Mouse (Mus musculus) embryonic facial prominence, embryonic 15.5 days (tissue): Measurements from ENCODE around the gene Sbf2. TPM values are rescaled to one million over a fixed set of nuclear protein-coding genes. Genes with fewer than 3 reads are reported as not detected.
A peak's percentile ranks its signal among the peaks of the same experiment; 100 is the strongest.

Experiments used
- ATAC-seq: fragments of 200-750 bp; cut with Nextera tagmentation; 2 replicates; pipeline ENCODE4 v1.8.0; 2017; ENCODE audit warnings: low read depth, moderate TSS enrichment; ENCODE audit not compliant: insufficient number of reproducible peaks, low FRiP score, low TSS enrichment
- H3K27ac ChIP-seq: fragments of 300-500 bp; sonication (generic); replicated peaks from 2 replicates; pipeline ENCODE4 v1.5.1; 2015; ENCODE audit warnings: mild to moderate bottlenecking, inconsistent platforms
- H3K27me3 ChIP-seq: fragments of 300-500 bp; sonication (generic); 2 replicates; pipeline ENCODE4 v1.6.1; 2015; ENCODE audit warnings: inconsistent platforms
- H3K36me3 ChIP-seq: fragments of 300-500 bp; sonication (generic); 2 replicates; pipeline ENCODE4 v1.6.1; 2015; ENCODE audit warnings: mild to moderate bottlenecking, inconsistent platforms
- H3K4me1 ChIP-seq: fragments of 300-500 bp; sonication (generic); 2 replicates; pipeline ENCODE4 v1.6.1; 2015; ENCODE audit warnings: inconsistent platforms
- H3K4me2 ChIP-seq: fragments of 300-500 bp; sonication (generic); replicated peaks from 2 replicates; pipeline ENCODE4 v1.6.1; 2015; ENCODE audit warnings: mild to moderate bottlenecking, inconsistent platforms
- H3K4me3 ChIP-seq: fragments of 300-500 bp; sonication (generic); replicated peaks from 2 replicates; pipeline ENCODE4 v1.5.1; 2015; ENCODE audit warnings: mild to moderate bottlenecking, inconsistent platforms
- H3K9ac ChIP-seq: fragments of 300-500 bp; sonication (generic); 2 replicates; pipeline ENCODE4 v1.6.1; 2015; ENCODE audit warnings: inconsistent platforms
- H3K9me3 ChIP-seq: fragments of 300-500 bp; sonication (generic); replicated peaks from 2 replicates; pipeline ENCODE4 v1.6.1; 2016; ENCODE audit warnings: inconsistent platforms
- WGBS: fragments of 180-500 bp; shearing (Covaris S2); methylation state at CpG from one replicate; pipeline ENCODE4 v1.1.7; 2015; 5-methylcytosine and 5-hydroxymethylcytosine counted together
- polyA plus RNA-seq: library from polyadenylated mRNA; unstranded; fragments of >200 nt; fragmentation: Nextera tagmentation; extraction: Ambion mirVana; gene quantifications from 2 replicates; pipeline ENCODE4 v1.2.1, GENCODE M21; 2015

Gene Sbf2
- 27.7 and 28.4 TPM in 2 replicates for polyA plus RNA-seq

DNA sequence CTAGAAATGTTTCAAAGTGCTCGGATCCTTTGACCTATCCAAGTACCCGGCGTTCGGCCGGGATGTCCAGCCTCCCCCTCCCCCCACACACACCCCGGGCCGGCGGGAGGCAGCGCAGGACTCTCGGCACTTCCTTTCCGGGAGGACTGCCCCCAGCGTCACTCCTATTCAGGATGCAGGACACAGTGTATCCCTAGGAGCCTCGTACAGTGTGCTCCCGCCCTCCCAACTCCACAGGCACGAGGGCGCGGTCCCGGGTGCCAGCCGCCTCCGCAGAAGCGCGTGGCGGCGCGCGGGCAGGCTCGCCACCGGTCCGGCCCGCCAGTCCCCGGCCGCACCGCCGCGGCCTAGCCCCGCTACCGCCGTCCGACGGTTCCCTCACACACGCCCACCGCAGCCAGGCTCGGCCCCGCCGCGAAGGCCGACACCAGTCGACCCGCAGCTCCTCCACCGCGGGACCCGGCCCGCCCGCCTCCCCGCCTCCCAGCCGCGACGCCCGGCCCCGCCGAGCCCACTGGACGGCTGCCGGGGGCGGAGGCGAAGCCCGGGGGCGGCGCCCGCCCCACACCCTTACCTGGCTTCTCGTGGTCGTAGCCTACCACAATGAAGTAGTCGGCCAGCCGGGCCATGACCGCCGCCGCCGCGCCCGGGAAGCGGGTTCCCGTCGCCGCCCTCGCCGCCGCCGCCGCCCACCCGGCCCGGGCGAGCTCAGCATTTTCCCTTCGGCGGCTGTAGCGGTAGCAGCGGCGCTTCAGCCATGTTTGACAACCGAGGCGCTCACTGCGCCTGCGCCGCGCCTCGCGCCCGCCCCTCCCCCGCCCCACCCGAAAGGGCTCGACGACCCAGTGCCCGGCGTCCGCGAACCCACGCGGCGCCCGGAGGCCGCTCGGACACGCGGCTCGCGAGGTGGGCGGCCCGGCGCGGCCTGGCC, at the start of gene Sbf2:
Sbf2 (minus strand) TSS at position 790 of the 931 bp plus-strand sequence.
- Histone ChIP-seq H3K4me3 (peak within 1 kb of the TSS; percentile 84), H3K27me3 (no peaks in the 10 kb centered on the region; the same call in 1 of the 2 replicates), H3K27ac (peak within 1 kb of the TSS; percentile 98), H3K36me3 (no peaks in the 10 kb centered on the region), H3K9me3 (no peaks in the 10 kb centered on the region), H3K4me1 (peaks cover 24% of the 10 kb centered on the region), H3K9ac (peak within 1 kb of the TSS; percentile 86), H3K4me2 (peak within 1 kb of the TSS; percentile 85)
- ATAC-seq = peak; percentile 92
- WGBS = under 1% methylated on average over 123 of the region's 127 CpGs

DNA sequence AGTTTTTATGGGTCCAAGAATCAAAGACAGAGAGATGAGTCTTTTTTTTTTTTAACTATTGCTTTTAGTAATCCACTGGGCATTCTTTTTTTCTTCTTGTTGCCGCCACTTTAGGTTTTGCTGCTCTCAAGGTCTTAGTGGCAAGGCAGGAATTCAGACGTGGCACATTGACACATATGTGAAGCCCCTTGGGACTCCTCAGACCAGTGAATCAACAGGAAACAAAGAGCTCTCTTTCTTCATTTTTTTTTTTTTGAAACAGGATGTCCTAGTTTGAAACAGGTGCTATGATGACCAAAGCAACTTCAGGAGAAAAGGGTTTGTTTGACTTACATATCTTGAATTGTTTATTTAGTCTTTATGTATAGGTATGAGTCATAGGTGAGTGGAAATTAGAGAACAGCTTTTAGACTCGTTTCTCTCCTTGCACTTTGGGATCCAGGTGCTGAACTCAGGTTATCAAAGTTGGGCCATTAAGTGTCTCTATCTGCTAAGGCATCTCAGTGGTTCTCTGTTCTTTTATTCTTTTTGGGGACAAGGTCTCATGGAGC, 43.7 kb upstream of the Sbf2 start:
- Histone ChIP-seq H3K27me3 (no peaks in the 10 kb centered on the region), H3K4me2 (no peak overlapping the region), H3K27ac (no peak overlapping the region), H3K9me3 (no peaks in the 10 kb centered on the region), H3K4me1 (no peaks in the 10 kb centered on the region), H3K36me3 (no peaks in the 10 kb centered on the region), H3K4me3 (no peak overlapping the region), H3K9ac (no peak overlapping the region)
- no peak for ATAC-seq
- 37% methylated on average over 3 of the region's 3 CpGs for WGBS

DNA sequence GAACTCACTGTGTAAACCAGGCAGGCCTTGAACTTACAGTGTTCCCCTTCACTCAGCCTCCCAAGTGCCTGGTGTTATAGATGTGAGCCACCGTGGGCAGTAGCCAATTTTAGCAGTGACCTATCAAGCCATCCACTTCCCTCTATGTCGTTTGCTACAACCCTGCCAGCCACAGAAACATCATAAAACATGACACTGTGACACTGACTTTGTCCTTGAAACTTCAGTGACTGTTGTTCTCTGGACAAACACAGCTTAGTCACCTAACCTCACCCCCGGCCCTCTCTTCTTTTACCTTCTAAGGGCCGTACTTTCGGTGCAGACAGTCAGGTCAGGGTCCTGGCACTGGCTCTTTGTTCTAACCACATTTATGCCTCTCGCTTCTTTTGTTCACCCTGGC, 41.2 kb upstream of the Sbf2 start:
- Histone ChIP-seq H3K36me3 (no peaks in the 10 kb centered on the region), H3K4me2 (no peak overlapping the region), H3K9ac (no peak overlapping the region), H3K4me1 (no peaks in the 10 kb centered on the region), H3K27me3 (no peaks in the 10 kb centered on the region), H3K9me3 (no peaks in the 10 kb centered on the region), H3K27ac (no peak overlapping the region), H3K4me3 (no peak overlapping the region)
- whole genome bisulfite sequencing = 71% methylated on average over 6 of the region's 6 CpGs
- ATAC-seq = no peak

DNA sequence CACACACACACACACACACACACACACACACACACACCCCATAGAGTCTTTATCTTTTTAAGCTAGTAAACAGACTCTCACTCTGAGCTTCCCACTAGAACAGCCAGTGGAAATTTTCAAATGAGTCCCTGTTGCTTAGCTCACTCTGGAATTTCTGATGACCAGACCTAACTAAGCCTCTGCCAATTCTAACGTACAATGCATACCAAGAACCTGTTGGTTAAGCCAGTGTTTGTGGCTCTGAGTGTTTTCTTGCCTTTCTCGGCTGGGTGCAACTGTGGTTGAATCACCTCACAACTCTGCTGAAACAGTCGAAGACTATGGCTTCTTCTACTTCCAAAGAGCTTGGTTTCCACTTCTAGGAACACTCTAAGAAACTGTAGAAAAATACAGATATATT, 40.5 kb upstream of the Sbf2 start:
- 58% methylated on average over 3 of the region's 3 CpGs for WGBS
- H3K9ac ChIP-seq = no peak overlapping the region
- H3K4me3 ChIP-seq = no peak overlapping the region
- H3K9me3 ChIP-seq = no peaks in the 10 kb centered on the region
- ATAC-seq = no peak
- H3K36me3 ChIP-seq = no peaks in the 10 kb centered on the region
- H3K27ac ChIP-seq = no peak overlapping the region
- no peaks in the 10 kb centered on the region for H3K4me1 ChIP-seq
- no peak overlapping the region for H3K4me2 ChIP-seq
- no peaks in the 10 kb centered on the region for H3K27me3 ChIP-seq

- Histone ChIP-seq H3K4me3 (no peak overlapping the region), H3K4me2 (no peak overlapping the region), H3K27me3 (no peaks in the 10 kb centered on the region), H3K4me1 (no peaks in the 10 kb centered on the region), H3K36me3 (no peaks in the 10 kb centered on the region), H3K27ac (no peak overlapping the region), H3K9me3 (no peaks in the 10 kb centered on the region), H3K9ac (no peak overlapping the region)
- ATAC-seq = no peak
- WGBS = 66% methylated on average over 6 of the region's 6 CpGs
Observed at GRCm38 (mm10) chr7:110651091-110651490, 36.4 kb upstream of the Sbf2 start.

- 82% methylated on average over 4 of the region's 4 CpGs for WGBS
Observed at GRCm38 (mm10) chr7:110650491-110650890, 35.8 kb upstream of the Sbf2 start.

GRCm38 (mm10) chr7:110649133-110649987, 34.6 kb upstream of the Sbf2 start:
- no peak for ATAC-seq
- WGBS = 87% methylated on average over 6 of the region's 6 CpGs
- H3K36me3 ChIP-seq = no peaks in the 10 kb centered on the region
- no peak overlapping the region for H3K4me3 ChIP-seq
- no peak overlapping the region for H3K27ac ChIP-seq
- no peaks in the 10 kb centered on the region for H3K4me1 ChIP-seq
- H3K9me3 ChIP-seq = no peaks in the 10 kb centered on the region
- no peak overlapping the region for H3K9ac ChIP-seq
- no peak overlapping the region for H3K4me2 ChIP-seq
- no peaks in the 10 kb centered on the region for H3K27me3 ChIP-seq

More at GRCm38 (mm10) chr7:110650491-110650890, 35.8 kb upstream of the Sbf2 start:
- no peaks in the 10 kb centered on the region for H3K9me3 ChIP-seq
- no peak overlapping the region for H3K9ac ChIP-seq
- H3K36me3 ChIP-seq = no peaks in the 10 kb centered on the region
- no peaks in the 10 kb centered on the region for H3K4me1 ChIP-seq
- no peak overlapping the region for H3K27ac ChIP-seq
- no peak overlapping the region for H3K4me2 ChIP-seq
- ATAC-seq = no peak
- no peaks in the 10 kb centered on the region for H3K27me3 ChIP-seq
- H3K4me3 ChIP-seq = no peak overlapping the region

GRCm38 (mm10) chr7:110648455-110649085, 33.8 kb upstream of the Sbf2 start:
- WGBS = 81% methylated on average over 13 of the region's 13 CpGs
- no peak overlapping the region for H3K4me2 ChIP-seq
- no peaks in the 10 kb centered on the region for H3K27me3 ChIP-seq
- no peak overlapping the region for H3K4me3 ChIP-seq
- no peaks in the 10 kb centered on the region for H3K36me3 ChIP-seq
- H3K9ac ChIP-seq = no peak overlapping the region
- H3K27ac ChIP-seq = no peak overlapping the region
- no peak for ATAC-seq
- H3K4me1 ChIP-seq = no peaks in the 10 kb centered on the region
- no peaks in the 10 kb centered on the region for H3K9me3 ChIP-seq

GRCm38 (mm10) chr7:110647559-110648454, 33.1 kb upstream of the Sbf2 start:
- H3K4me1 ChIP-seq = no peaks in the 10 kb centered on the region
- no peak overlapping the region for H3K9ac ChIP-seq
- H3K27ac ChIP-seq = no peak overlapping the region
- H3K4me2 ChIP-seq = no peak overlapping the region
- H3K9me3 ChIP-seq = no peaks in the 10 kb centered on the region
- WGBS = 81% methylated on average over 15 of the region's 15 CpGs
- no peak overlapping the region for H3K4me3 ChIP-seq
- ATAC-seq = no peak
- H3K36me3 ChIP-seq = no peaks in the 10 kb centered on the region
- no peaks in the 10 kb centered on the region for H3K27me3 ChIP-seq
